Mouse (Mus musculus) myocyte (in vitro differentiated cells): ENCODE data around the gene Ago3. TPM values are rescaled to one million over a fixed set of nuclear protein-coding genes. Genes with fewer than 3 reads are reported as not detected.

Experiments used
- H3K27me3 ChIP-seq: one replicate; pipeline ENCODE4 v1.6.1; 2011; ENCODE audit not compliant: control insufficient read depth, insufficient read depth, insufficient read length
- H3K36me3 ChIP-seq: one replicate; pipeline ENCODE4 v1.6.1; 2011; ENCODE audit not compliant: control insufficient read depth, insufficient read depth
- H3K4me2 ChIP-seq: one replicate; pipeline ENCODE4 v1.6.1; 2011; ENCODE audit warnings: low read depth, control low read depth
- H3K4me3 ChIP-seq: one replicate; pipeline ENCODE4 v1.5.1; 2011; ENCODE audit warnings: mild to moderate bottlenecking, control low read depth, moderate library complexity
- H3K79me2 ChIP-seq: one replicate; pipeline ENCODE4 v1.6.1; 2011; ENCODE audit not compliant: control insufficient read depth, insufficient read depth
- H3ac ChIP-seq: one replicate; pipeline ENCODE4 v1.6.1; 2011; ENCODE audit not compliant: control insufficient read depth, insufficient read length
- CEBPB ChIP-seq: IDR thresholded peaks from 2 replicates; pipeline ENCODE4 v1.6.1; 2011; ENCODE audit warnings: mild to moderate bottlenecking, moderate library complexity; ENCODE audit not compliant: poor library complexity, insufficient read depth, severe bottlenecking
- E2F4 ChIP-seq: IDR thresholded peaks from one replicate; pipeline ENCODE4 v1.6.1; 2011; ENCODE audit warnings: mild to moderate bottlenecking, control low read depth, moderate library complexity; ENCODE audit not compliant: insufficient read depth
- MAX ChIP-seq: IDR thresholded peaks from one replicate; pipeline ENCODE4 v1.6.1; 2011; ENCODE audit warnings: low read depth, mild to moderate bottlenecking, control low read depth
- MYOD1 ChIP-seq, 3 experiments: IDR thresholded peaks; one replicate each; pipeline ENCODE4 v1.6.1; 2011; ENCODE audit warnings: control low read depth in 2 of 3, low read depth in 2 of 3, mild to moderate bottlenecking in 2 of 3, moderate library complexity in 1 of 3; ENCODE audit not compliant: insufficient read length in 2 of 3, control insufficient read depth in 1 of 3
- MYOG ChIP-seq, 3 experiments: IDR thresholded peaks; one replicate each; pipeline ENCODE4 v1.6.1; 2011; ENCODE audit warnings: control low read depth in 2 of 3, low read depth in 2 of 3, mild to moderate bottlenecking in 2 of 3; ENCODE audit not compliant: insufficient read length in 2 of 3, control insufficient read depth in 1 of 3, insufficient read depth in 1 of 3
- POLR2A ChIP-seq: IDR thresholded peaks from one replicate; pipeline ENCODE4 v1.6.1; 2011; ENCODE audit warnings: low read depth, mild to moderate bottlenecking, control low read depth, moderate library complexity; ENCODE audit not compliant: insufficient read length
- POLR2AphosphoS2 ChIP-seq: IDR thresholded peaks from one replicate; pipeline ENCODE4 v1.6.1; 2011; ENCODE audit warnings: low read depth, control low read depth; ENCODE audit not compliant: insufficient read length
- REST ChIP-seq: IDR thresholded peaks from one replicate; pipeline ENCODE4 v1.6.1; 2011; ENCODE audit warnings: mild to moderate bottlenecking, control low read depth, moderate library complexity; ENCODE audit not compliant: insufficient read depth, insufficient read length
- SRF ChIP-seq: IDR thresholded peaks from one replicate; pipeline ENCODE4 v1.6.1; 2011; ENCODE audit warnings: low read depth; ENCODE audit not compliant: control insufficient read depth, insufficient read length
- TCF12 ChIP-seq: IDR thresholded peaks from one replicate; pipeline ENCODE4 v1.6.1; 2011; ENCODE audit warnings: mild to moderate bottlenecking, control low read depth; ENCODE audit not compliant: poor library complexity, insufficient read depth, severe bottlenecking
- TCF3 ChIP-seq: IDR thresholded peaks from one replicate; pipeline ENCODE4 v1.6.1; 2011; ENCODE audit warnings: low read depth, control low read depth; ENCODE audit not compliant: insufficient read length
- USF1 ChIP-seq: IDR thresholded peaks from one replicate; pipeline ENCODE4 v1.6.1; 2011; ENCODE audit warnings: low read depth, mild to moderate bottlenecking, control low read depth, moderate library complexity
- polyA plus RNA-seq: library from polyadenylated mRNA; unstranded; fragments of >200 nt; fragmentation: generic; extraction: Trizol; gene quantifications from one replicate; pipeline ENCODE4 v1.2.1, GENCODE M21; 2012; ENCODE audit warnings: missing spikeins

The Ago3 gene
- polyA plus RNA-seq, 1 experiment: 4.5 TPM

DNA sequence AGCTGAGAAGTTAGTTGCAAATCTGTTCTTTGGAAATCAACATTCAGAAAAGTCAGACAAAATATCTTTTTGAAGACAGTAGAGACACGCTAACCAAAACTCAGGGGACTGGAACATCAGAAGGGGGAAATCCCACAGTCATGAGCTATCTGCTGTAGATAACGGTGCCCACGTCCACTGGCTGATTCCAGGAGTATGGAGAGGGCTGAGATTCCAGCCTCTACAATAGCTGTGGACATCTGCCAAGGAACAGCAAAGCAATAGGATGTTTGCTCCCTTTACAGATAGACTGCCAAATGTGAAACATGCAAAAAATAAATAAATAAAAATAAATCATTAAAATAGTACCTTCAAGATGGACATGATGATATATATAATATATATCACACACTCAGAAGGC lies 15.2 kb upstream of the Ago3 start:
- no peak overlapping the region for H3ac ChIP-seq
- TF ChIP-seq USF1 (no peak), REST (no peak), SRF (no peak), MYOG (IDR thresholded peaks at IDR 0.05; ENCODE audit: control insufficient read depth in 1 of 3, insufficient read depth in 1 of 3, insufficient read length in 2 of 3, low read depth in 2 of 3) (no peak)
- peaks cover 22% of the 10 kb centered on the region for H3K36me3 ChIP-seq
- no peaks in the 10 kb centered on the region for H3K27me3 ChIP-seq
- H3K4me2 ChIP-seq: no peak overlapping the region
- no peak overlapping the region for H3K4me3 ChIP-seq
- no peaks in the 10 kb centered on the region for H3K79me2 ChIP-seq

DNA sequence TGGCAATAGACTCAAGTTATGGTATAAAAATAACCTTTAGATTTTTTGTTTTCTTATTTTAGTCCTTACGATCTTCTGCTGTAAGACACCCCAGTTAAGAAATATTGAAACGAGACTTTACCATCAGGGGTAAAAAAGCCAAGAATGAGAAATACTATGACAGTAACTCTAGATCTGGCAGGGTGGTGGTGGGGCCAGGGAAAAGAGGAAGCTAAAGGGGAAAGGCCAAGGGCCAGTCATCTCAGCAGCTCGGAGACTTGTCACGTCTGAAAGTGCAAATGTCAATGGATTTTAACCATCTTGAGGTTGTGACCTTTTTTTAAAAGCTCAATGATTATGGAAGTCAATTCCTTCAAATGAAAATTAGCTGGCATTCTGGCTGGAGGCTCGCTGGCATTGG lies 8.9 kb upstream of the Ago3 start:
- TF ChIP-seq POLR2A (no peak), MYOD1 (IDR thresholded peaks at IDR 0.05; ENCODE audit: control insufficient read depth in 1 of 3, insufficient read length in 2 of 3, low read depth in 2 of 3) (no peak), SRF (no peak), E2F4 (no peak), REST (no peak), MAX (no peak), USF1 (no peak), POLR2AphosphoS2 (no peak), TCF12 (no peak), CEBPB (no peak), MYOG (IDR thresholded peaks at IDR 0.05; ENCODE audit: control insufficient read depth in 1 of 3, insufficient read depth in 1 of 3, insufficient read length in 2 of 3, low read depth in 2 of 3) (no peak), TCF3 (no peak)
- Histone ChIP-seq H3K36me3 (peaks cover 23% of the 10 kb centered on the region), H3K4me3 (no peak overlapping the region), H3ac (no peak overlapping the region), H3K4me2 (no peak overlapping the region), H3K27me3 (no peaks in the 10 kb centered on the region), H3K79me2 (no peaks in the 10 kb centered on the region)

DNA sequence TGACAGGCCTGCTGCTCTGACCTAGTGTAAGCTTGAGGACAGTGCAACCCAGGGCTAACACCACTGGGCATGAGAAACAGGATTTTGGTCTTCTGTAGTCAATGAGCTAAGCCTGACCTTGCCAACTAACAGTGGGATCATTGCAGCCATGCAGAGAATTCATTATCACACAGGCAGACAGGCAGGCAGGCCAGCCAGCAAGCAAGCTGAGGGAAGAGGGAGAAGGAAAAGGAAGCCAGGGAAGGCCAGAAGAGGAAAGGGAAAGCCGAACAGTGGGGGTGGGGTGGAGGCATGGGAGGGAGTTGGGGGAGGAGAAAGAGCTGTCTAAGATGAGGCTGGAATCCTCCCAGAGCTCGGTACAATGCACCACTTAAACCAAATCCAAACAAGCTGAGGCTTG lies 6.9 kb upstream of the Ago3 start:
- no peak overlapping the region for H3K4me2 ChIP-seq
- H3K27me3 ChIP-seq: no peaks in the 10 kb centered on the region
- H3K36me3 ChIP-seq: peaks cover 12% of the 10 kb centered on the region
- H3K4me3 ChIP-seq: no peak overlapping the region
- TF ChIP-seq TCF12: no peak
- no peaks in the 10 kb centered on the region for H3K79me2 ChIP-seq
- H3ac ChIP-seq: no peak overlapping the region

DNA sequence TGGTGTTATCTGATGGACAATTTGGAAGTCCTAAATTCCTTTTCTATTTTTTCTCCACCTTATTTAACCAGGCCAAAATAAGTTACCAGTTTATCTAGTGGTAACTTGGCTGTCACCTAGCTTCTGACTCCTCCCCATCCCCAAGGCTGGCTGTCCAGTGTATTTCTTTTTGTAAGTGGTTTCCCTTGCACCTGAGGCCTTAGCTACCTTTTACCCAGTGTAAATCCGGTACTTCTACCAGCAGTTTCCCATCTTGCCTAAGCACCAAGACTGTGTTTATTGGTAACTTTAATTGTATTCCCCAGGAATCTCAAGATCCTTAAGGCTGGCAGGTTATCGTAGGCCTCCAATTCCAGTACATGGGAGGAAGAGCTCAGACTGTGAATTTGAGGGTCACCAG lies 4.7 kb upstream of the Ago3 start:
- H3K4me3 ChIP-seq: no peak overlapping the region
- H3K36me3 ChIP-seq: no peaks in the 10 kb centered on the region
- no peaks in the 10 kb centered on the region for H3K79me2 ChIP-seq
- H3K27me3 ChIP-seq: no peaks in the 10 kb centered on the region
- no peak for TF ChIP-seq REST
- no peak for TF ChIP-seq MYOD1 (IDR thresholded peaks at IDR 0.05; ENCODE audit: control insufficient read depth in 1 of 3, insufficient read length in 2 of 3, low read depth in 2 of 3)
- no peak for TF ChIP-seq TCF3
- TF ChIP-seq POLR2AphosphoS2: no peak
- no peak for TF ChIP-seq POLR2A
- no peak for TF ChIP-seq TCF12
- no peak for TF ChIP-seq MAX
- no peak for TF ChIP-seq CEBPB
- no peak for TF ChIP-seq USF1
- no peak for TF ChIP-seq E2F4
- no peak for TF ChIP-seq SRF
- no peak for TF ChIP-seq MYOG (IDR thresholded peaks at IDR 0.05; ENCODE audit: control insufficient read depth in 1 of 3, insufficient read depth in 1 of 3, insufficient read length in 2 of 3, low read depth in 2 of 3)
- no peak overlapping the region for H3ac ChIP-seq
- H3K4me2 ChIP-seq: no peak overlapping the region

DNA sequence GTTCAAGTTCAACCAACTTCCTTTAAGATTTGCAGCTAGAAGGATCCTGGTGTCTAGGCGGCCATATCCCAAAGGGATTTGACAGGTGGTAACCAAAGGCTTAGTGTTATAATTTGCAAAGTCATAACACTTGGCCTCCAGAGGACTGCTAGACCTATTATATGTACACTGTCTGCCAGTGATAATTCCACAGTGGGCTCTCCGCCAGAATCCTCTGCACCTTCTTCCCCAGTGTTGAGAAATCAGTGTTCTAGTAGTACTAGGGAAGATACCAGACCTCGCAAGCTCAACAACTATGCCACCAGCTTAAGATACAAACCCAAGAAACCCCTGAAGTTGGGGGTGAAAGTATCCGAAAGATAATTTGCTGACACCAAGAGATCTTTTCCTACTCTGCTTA lies 3.8 kb upstream of the Ago3 start:
- H3K36me3 ChIP-seq: no peaks in the 10 kb centered on the region
- no peaks in the 10 kb centered on the region for H3K27me3 ChIP-seq
- TF ChIP-seq POLR2AphosphoS2 (no peak), TCF12 (no peak)
- no peak overlapping the region for H3K4me3 ChIP-seq
- peaks cover 9% of the 10 kb centered on the region for H3K79me2 ChIP-seq
- no peak overlapping the region for H3K4me2 ChIP-seq
- H3ac ChIP-seq: no peak overlapping the region

DNA sequence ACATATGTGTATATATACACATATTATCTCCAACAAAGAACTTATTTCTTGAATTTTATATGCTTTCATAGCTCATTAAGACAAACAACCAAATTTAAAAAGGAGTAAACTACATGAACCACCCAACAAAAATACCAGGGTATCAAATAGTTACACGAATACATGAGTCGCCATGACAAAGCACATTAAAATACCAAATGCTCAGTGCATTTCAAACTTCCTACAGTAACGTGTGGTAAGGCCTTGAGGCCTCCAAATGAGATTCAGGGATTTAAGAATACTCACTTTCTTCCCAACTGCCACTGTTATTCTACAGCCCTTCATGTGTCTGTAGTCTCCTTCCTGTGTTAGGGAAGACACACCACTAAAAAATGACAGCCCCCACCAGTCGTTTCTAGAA lies 2.4 kb upstream of the Ago3 start:
- peaks cover 23% of the 10 kb centered on the region for H3K79me2 ChIP-seq
- no peaks in the 10 kb centered on the region for H3K27me3 ChIP-seq
- H3K4me2 ChIP-seq: no peak overlapping the region
- TF ChIP-seq REST (no peak), POLR2A (no peak), E2F4 (no peak), TCF12 (no peak), CEBPB (no peak), MYOD1 (IDR thresholded peaks at IDR 0.05; ENCODE audit: control insufficient read depth in 1 of 3, insufficient read length in 2 of 3, low read depth in 2 of 3) (no peak), MAX (no peak)
- no peak overlapping the region for H3K4me3 ChIP-seq
- no peaks in the 10 kb centered on the region for H3K36me3 ChIP-seq
- H3ac ChIP-seq: no peak overlapping the region
